Mouse (Mus musculus) stomach, postnatal 0 days (tissue): ENCODE measurements around the gene 4921511M17Rik. TPM values are rescaled to one million over a fixed set of nuclear protein-coding genes. Genes with fewer than 3 reads are reported as not detected.
"Not testable (repeated sequence)": the region's sequence is repeated elsewhere in the genome, so short reads cannot be mapped to it uniquely, and the experiment has no call there.

Experiments
- ATAC-seq: fragments of 200-750 bp; cut with Nextera tagmentation; 2 replicates; pipeline ENCODE4 v1.8.0; 2017; ENCODE audit not compliant: low FRiP score, low TSS enrichment
- DNase-seq: peaks from one replicate; pipeline ENCODE4 v3.0.0-alpha.2; 2016; ENCODE audit warnings: low spot score
- H3K27ac ChIP-seq: fragments of 300-500 bp; sonication (generic); replicated peaks from 2 replicates; pipeline ENCODE4 v1.5.1; 2014; ENCODE audit warnings: mild to moderate bottlenecking, control low read depth
- H3K27me3 ChIP-seq: fragments of 300-500 bp; sonication (generic); 2 replicates; pipeline ENCODE4 v1.6.1; 2014; ENCODE audit warnings: low read length; ENCODE audit not compliant: control insufficient read depth, insufficient read depth
- H3K36me3 ChIP-seq: fragments of 300-500 bp; sonication (generic); 2 replicates; pipeline ENCODE4 v1.6.1; 2014; ENCODE audit warnings: low read length, mixed read lengths; ENCODE audit not compliant: control insufficient read depth, insufficient read depth
- H3K4me1 ChIP-seq: fragments of 300-500 bp; sonication (generic); replicated peaks from 2 replicates; pipeline ENCODE4 v1.6.1; 2014; ENCODE audit warnings: antibody characterized with exemption; ENCODE audit not compliant: control insufficient read depth, insufficient read depth
- H3K4me2 ChIP-seq: fragments of 300-500 bp; sonication (generic); replicated peaks from 2 replicates; pipeline ENCODE4 v1.6.1; 2014; ENCODE audit warnings: low read depth, mild to moderate bottlenecking, control low read depth, moderate library complexity
- H3K4me3 ChIP-seq: fragments of 300-500 bp; sonication (generic); 2 replicates; pipeline ENCODE4 v1.5.1; 2014; ENCODE audit warnings: low read depth, low read length, control low read depth
- H3K9ac ChIP-seq: fragments of 300-500 bp; sonication (generic); 2 replicates; pipeline ENCODE4 v1.6.1; 2014; ENCODE audit warnings: mild to moderate bottlenecking, low read length, control low read depth, mixed read lengths
- H3K9me3 ChIP-seq: fragments of 300-500 bp; sonication (generic); 2 replicates; pipeline ENCODE4 v1.6.1; 2016; ENCODE audit warnings: low read length; ENCODE audit not compliant: control insufficient read depth
- CTCF ChIP-seq: IDR thresholded peaks from 2 replicates; pipeline ENCODE4 v1.5.1; 2016; ENCODE audit warnings: antibody characterized with exemption, low read depth, mild to moderate bottlenecking, moderate library complexity
- EP300 ChIP-seq: optimal IDR thresholded peaks from 2 replicates; pipeline ENCODE3; 2016; ENCODE audit warnings: antibody characterized with exemption
- WGBS: fragments of 180-500 bp; shearing (Covaris S2); extraction: QIAGEN DNeasy Blood & Tissue Kit; methylation state at CpG from one replicate; pipeline ENCODE4 v1.1.7; 2014; 5-methylcytosine and 5-hydroxymethylcytosine counted together
- polyA plus RNA-seq: library from polyadenylated mRNA; unstranded; fragments of >200 nt; fragmentation: Nextera tagmentation; extraction: Ambion mirVana; gene quantifications from 2 replicates; pipeline ENCODE4 v1.2.1, GENCODE M21; 2015

Gene 4921511M17Rik
- polyA plus RNA-seq = not detected in 2 replicates

DNA sequence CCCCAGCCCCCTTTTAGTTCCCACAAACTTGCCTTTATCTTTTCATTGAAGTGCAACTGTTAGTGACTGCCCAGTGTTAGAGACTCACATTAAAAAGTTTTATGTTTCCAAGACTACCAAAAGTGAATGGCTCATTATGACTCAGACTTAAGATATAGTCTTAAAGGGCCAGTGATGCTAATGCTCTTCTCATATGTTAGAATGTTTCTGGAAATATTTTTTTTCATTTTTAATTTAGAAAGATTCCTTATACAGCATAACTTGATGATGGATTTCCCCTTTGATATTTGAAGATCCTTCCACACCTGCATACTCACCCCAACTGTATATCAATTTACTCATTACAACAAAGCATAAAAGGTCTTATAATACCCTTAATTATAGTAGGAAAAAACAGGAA, at the start of gene 4921511M17Rik:
Gene 4921511M17Rik, minus strand, starts transcription at position 101 of the 400 bp plus-strand sequence.
- ATAC-seq, H3K4me2 ChIP-seq: not testable (repeated sequence)

DNA sequence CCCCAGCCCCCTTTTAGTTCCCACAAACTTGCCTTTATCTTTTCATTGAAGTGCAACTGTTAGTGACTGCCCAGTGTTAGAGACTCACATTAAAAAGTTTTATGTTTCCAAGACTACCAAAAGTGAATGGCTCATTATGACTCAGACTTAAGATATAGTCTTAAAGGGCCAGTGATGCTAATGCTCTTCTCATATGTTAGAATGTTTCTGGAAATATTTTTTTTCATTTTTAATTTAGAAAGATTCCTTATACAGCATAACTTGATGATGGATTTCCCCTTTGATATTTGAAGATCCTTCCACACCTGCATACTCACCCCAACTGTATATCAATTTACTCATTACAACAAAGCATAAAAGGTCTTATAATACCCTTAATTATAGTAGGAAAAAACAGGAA, 21.3 kb upstream of the 4921511M17Rik start, which contains the start of gene Gm10057:
Gene Gm10057, minus strand, starts transcription at position 101 of the 400 bp plus-strand sequence.
- H3K9me3 ChIP-seq, H3K9ac ChIP-seq, H3K4me3 ChIP-seq, H3K27me3 ChIP-seq, H3K36me3 ChIP-seq, H3K4me2 ChIP-seq, DNase-seq, ATAC-seq, H3K27ac ChIP-seq, H3K4me1 ChIP-seq: not testable (repeated sequence)

More for the DNA sequence above, at the start of gene 4921511M17Rik:
- H3K27ac ChIP-seq, DNase-seq, H3K27me3 ChIP-seq, H3K9ac ChIP-seq, H3K4me1 ChIP-seq, H3K36me3 ChIP-seq, H3K9me3 ChIP-seq, H3K4me3 ChIP-seq: not testable (repeated sequence)

DNA sequence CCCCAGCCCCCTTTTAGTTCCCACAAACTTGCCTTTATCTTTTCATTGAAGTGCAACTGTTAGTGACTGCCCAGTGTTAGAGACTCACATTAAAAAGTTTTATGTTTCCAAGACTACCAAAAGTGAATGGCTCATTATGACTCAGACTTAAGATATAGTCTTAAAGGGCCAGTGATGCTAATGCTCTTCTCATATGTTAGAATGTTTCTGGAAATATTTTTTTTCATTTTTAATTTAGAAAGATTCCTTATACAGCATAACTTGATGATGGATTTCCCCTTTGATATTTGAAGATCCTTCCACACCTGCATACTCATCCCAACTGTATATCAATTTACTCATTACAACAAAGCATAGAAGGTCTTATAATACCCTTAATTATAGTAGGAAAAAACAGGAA, 21.1 kb downstream of the 4921511M17Rik start, which contains the start of gene Samt1:
Gene Samt1, minus strand, starts transcription at position 101 of the 400 bp plus-strand sequence.
- not testable (repeated sequence) for H3K4me3 ChIP-seq

GRCm38 (mm10) chrX:153976914-153977313, 56.7 kb downstream of the 4921511M17Rik start:
- H3K4me3 ChIP-seq, H3K36me3 ChIP-seq, ATAC-seq, H3K4me1 ChIP-seq, H3K9ac ChIP-seq, DNase-seq, H3K4me2 ChIP-seq, H3K27ac ChIP-seq, H3K9me3 ChIP-seq, H3K27me3 ChIP-seq: not testable (repeated sequence)
- WGBS = no CpG with 5 or more reads among the region's 2 CpGs

More for the DNA sequence above, 21.1 kb downstream of the 4921511M17Rik start, which contains the start of gene Samt1:
- H3K9ac ChIP-seq, H3K27me3 ChIP-seq, H3K4me2 ChIP-seq, ATAC-seq, H3K27ac ChIP-seq, DNase-seq, H3K36me3 ChIP-seq, H3K9me3 ChIP-seq, H3K4me1 ChIP-seq: not testable (repeated sequence)

DNA sequence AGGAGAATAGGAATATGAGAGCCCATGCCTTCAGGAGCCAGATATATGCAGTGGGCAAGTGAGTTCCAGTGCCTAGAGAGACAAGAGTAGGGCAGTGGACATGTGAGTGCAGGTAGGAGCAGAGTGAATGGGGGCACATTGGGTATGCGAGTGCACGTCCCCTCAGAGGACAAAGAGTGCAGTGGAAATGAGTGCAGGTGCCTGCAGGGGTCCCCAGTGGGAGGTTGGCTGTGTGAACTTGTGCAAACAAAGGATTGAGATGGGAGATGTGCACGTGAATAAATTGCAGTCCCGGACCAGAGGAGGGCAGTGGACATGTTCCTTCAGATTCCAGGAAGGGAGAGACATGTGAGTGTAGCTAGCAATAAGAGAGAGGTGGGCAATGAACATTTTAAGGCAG, 57.2 kb downstream of the 4921511M17Rik start:
- ATAC-seq, H3K27me3 ChIP-seq, H3K9me3 ChIP-seq, H3K4me3 ChIP-seq, H3K4me1 ChIP-seq, H3K27ac ChIP-seq, H3K36me3 ChIP-seq, H3K9ac ChIP-seq, H3K4me2 ChIP-seq, DNase-seq: not testable (repeated sequence)
- 17% methylated on average over 4 of the region's 4 CpGs for WGBS

GRCm38 (mm10) chrX:153974450-153974849, 59.2 kb downstream of the 4921511M17Rik start:
- Histone ChIP-seq H3K4me3 (no peak overlapping the region), H3K27ac (no peak overlapping the region), H3K36me3 (no peaks in the 10 kb centered on the region), H3K9ac (no peak overlapping the region), H3K27me3 (no peaks in the 10 kb centered on the region), H3K9me3 (no peaks in the 10 kb centered on the region), H3K4me1 (no peaks in the 10 kb centered on the region), H3K4me2 (no peak overlapping the region)
- no peak for ATAC-seq
- 12% methylated on average over 2 of the region's 2 CpGs for WGBS
- DNase-seq = no peak
- TF ChIP-seq CTCF = peak; percentile 60
- TF ChIP-seq EP300 = no peak

Other genes with a start within 250 kb of the 4921511M17Rik start
- 6.7 and 7.8 TPM in 2 replicates for gene Spin2c, start 201.6 kb downstream of the 4921511M17Rik start, polyA plus RNA-seq
- not detected in 2 replicates for gene Samt1, start 21.2 kb downstream of the 4921511M17Rik start, polyA plus RNA-seq
- gene Gm10057, start 21.2 kb upstream of the 4921511M17Rik start, polyA plus RNA-seq = not detected in 2 replicates
- gene Gm15140, start 86.9 kb upstream of the 4921511M17Rik start, polyA plus RNA-seq = not detected in 2 replicates